Mouse (Mus musculus): Measurements from ENCODE around the gene Slc4a4. TPM values are rescaled to one million over a fixed set of nuclear protein-coding genes. Genes with fewer than 3 reads are reported as not detected.
"Not testable (repeated sequence)": the region's sequence is repeated elsewhere in the genome, so short reads cannot be mapped to it uniquely, and the experiment has no call there.

The Slc4a4 gene
- total RNA-seq, 2 experiments from 2014 or later: 22.4 to 32.2 TPM

GRCm38 (mm10) chr5:88989018-88989417 lies 102.4 kb downstream of the Slc4a4 start:
- intact Hi-C loops (cut with DNase I): no loop called here
- no peak for DNase-seq

GRCm38 (mm10) chr5:88990196-88990747 lies 103.7 kb downstream of the Slc4a4 start:
- intact Hi-C loops (cut with DNase I): no loop called here
- no peak for DNase-seq

GRCm38 (mm10) chr5:88991309-88991708 lies 104.7 kb downstream of the Slc4a4 start:
- intact Hi-C loops (cut with DNase I); DNase-seq: not testable (repeated sequence)

- intact Hi-C loops (cut with DNase I): no loop called here
- no peak for DNase-seq
These were observed 107.9 kb downstream of the Slc4a4 start for GRCm38 (mm10) chr5:88994533-88994932.

- no peak for DNase-seq
- intact Hi-C loops (cut with DNase I): no loop called here
These were observed 109.6 kb downstream of the Slc4a4 start for GRCm38 (mm10) chr5:88996246-88996645.

GRCm38 (mm10) chr5:88997277-88997676 lies 110.7 kb downstream of the Slc4a4 start:
- intact Hi-C loops (cut with DNase I): no loop called here

GRCm38 (mm10) chr5:88999793-89000192 lies 113.2 kb downstream of the Slc4a4 start:
- DNase-seq: no peak
- intact Hi-C loops (cut with DNase I): no loop called here

More at GRCm38 (mm10) chr5:88997277-88997676, 110.7 kb downstream of the Slc4a4 start:
- no peak for DNase-seq

- intact Hi-C loops (cut with DNase I): no loop called here
- no peak for DNase-seq
These were observed 114.0 kb downstream of the Slc4a4 start for GRCm38 (mm10) chr5:89000598-89000997.

GRCm38 (mm10) chr5:89010116-89010515 lies 123.5 kb downstream of the Slc4a4 start:
- intact Hi-C loops (cut with DNase I): no loop called here
- DNase-seq: no peak

- no peak for DNase-seq
- intact Hi-C loops (cut with DNase I): no loop called here
These were observed 125.8 kb downstream of the Slc4a4 start for GRCm38 (mm10) chr5:89012456-89012855.

GRCm38 (mm10) chr5:89014782-89015181 lies 128.2 kb downstream of the Slc4a4 start:
- intact Hi-C loops (cut with DNase I): no loop called here
- DNase-seq: no peak

GRCm38 (mm10) chr5:89015878-89016277 lies 129.3 kb downstream of the Slc4a4 start:
- DNase-seq: no peak
- intact Hi-C loops (cut with DNase I): no loop called here

- intact Hi-C loops (cut with DNase I): no loop called here
- DNase-seq: no peak
These were observed 131.9 kb downstream of the Slc4a4 start for GRCm38 (mm10) chr5:89018537-89018936.

GRCm38 (mm10) chr5:89024413-89024812 lies 137.8 kb downstream of the Slc4a4 start:
- intact Hi-C loops (cut with DNase I): no loop called here

GRCm38 (mm10) chr5:89027518-89028085 lies 141.0 kb downstream of the Slc4a4 start:
- intact Hi-C loops (cut with DNase I): no loop called here
- no peak for DNase-seq

More at GRCm38 (mm10) chr5:89024413-89024812, 137.8 kb downstream of the Slc4a4 start:
- DNase-seq: no peak

GRCm38 (mm10) chr5:89032647-89033046 lies 146.0 kb downstream of the Slc4a4 start:
- intact Hi-C loops (cut with DNase I): no loop called here
- DNase-seq: no peak

- DNase-seq: no peak
- intact Hi-C loops (cut with DNase I): no loop called here
These were observed 146.6 kb downstream of the Slc4a4 start for GRCm38 (mm10) chr5:89033256-89033655.

- DNase-seq: no peak
- intact Hi-C loops (cut with DNase I): no loop called here
These were observed 149.5 kb downstream of the Slc4a4 start for GRCm38 (mm10) chr5:89036147-89036546.

- intact Hi-C loops (cut with DNase I): loop anchor here (5.0 kb wide), 1 partner anchor 114 kb away; no protein-coding TSS in a partner anchor
- DNase-seq: no peak
These were observed 154.2 kb downstream of the Slc4a4 start for GRCm38 (mm10) chr5:89040814-89041213.

GRCm38 (mm10) chr5:89043846-89044245 lies 157.2 kb downstream of the Slc4a4 start:
- intact Hi-C loops (cut with DNase I): loop anchor here (5.0 kb wide), 1 partner anchor 117 kb away; no protein-coding TSS in a partner anchor
- DNase-seq: no peak

GRCm38 (mm10) chr5:89044801-89045200 lies 158.2 kb downstream of the Slc4a4 start:
- intact Hi-C loops (cut with DNase I): loop anchor here (5.0 kb wide), 1 partner anchor 118 kb away; no protein-coding TSS in a partner anchor

GRCm38 (mm10) chr5:89051577-89051976 lies 165.0 kb downstream of the Slc4a4 start:
- DNase-seq: no peak
- intact Hi-C loops (cut with DNase I): no loop called here

More at GRCm38 (mm10) chr5:89044801-89045200, 158.2 kb downstream of the Slc4a4 start:
- no peak for DNase-seq
